Mouse (Mus musculus): Measurements from ENCODE around the gene Tmem116. TPM values are rescaled to one million over a fixed set of nuclear protein-coding genes. Genes with fewer than 3 reads are reported as not detected.
"Not testable (repeated sequence)": the region's sequence is repeated elsewhere in the genome, so short reads cannot be mapped to it uniquely, and the experiment has no call there.

Gene Tmem116
- polyA plus RNA-seq, 1 experiment: 5.0 TPM

DNA sequence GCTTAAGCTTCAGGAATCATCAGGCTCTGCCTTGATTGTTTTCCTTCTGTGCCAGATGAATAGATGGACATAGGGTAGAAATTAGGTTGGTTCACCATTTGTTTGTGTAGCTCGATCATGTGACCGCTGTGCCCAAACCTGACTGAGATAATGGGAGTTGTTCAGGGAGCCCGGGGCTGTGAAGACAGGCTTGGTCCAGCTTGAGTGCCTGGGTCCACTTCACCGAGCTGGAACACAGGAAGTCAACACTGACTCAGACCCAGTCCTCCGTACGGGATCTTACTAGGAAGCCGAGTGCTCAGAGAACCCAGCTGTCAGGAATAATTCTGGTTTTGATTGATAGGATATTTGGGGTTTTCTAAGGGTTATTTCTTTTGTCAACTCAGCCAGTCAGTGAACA lies 22.9 kb downstream of the Tmem116 start:
- H3K4me1 ChIP-seq (replicated peaks; ENCODE audit: control insufficient read depth, insufficient read depth, low read length): no peaks in the 10 kb centered on the region
- WGBS: 90% methylated on average over 7 of the region's 7 CpGs
- no peak for DNase-seq
- no peaks in the 10 kb centered on the region for H3K27me3 ChIP-seq (ENCODE audit: control insufficient read depth, insufficient read depth, low read length)
- TF ChIP-seq POLR2A (IDR thresholded peaks at IDR 0.05; ENCODE audit: control insufficient read depth, extremely low read depth, insufficient read depth, low read length, poor library complexity): no peak
- TF ChIP-seq CTCF (IDR thresholded peaks at IDR 0.05; ENCODE audit: borderline replicate concordance, control insufficient read depth, extremely low read depth, insufficient read depth, low read length, poor library complexity): no peak
- H3K36me3 ChIP-seq (ENCODE audit: control insufficient read depth, insufficient read depth, low read length): no peaks in the 10 kb centered on the region
- no peak overlapping the region for H3K27ac ChIP-seq (ENCODE audit: control insufficient read depth, insufficient read depth, low read length)
- no peak overlapping the region for H3K4me3 ChIP-seq (ENCODE audit: control insufficient read depth, insufficient read depth, low read length)

- WGBS: 100% methylated on average over 1 of the region's 1 CpGs
- no peaks in the 10 kb centered on the region for H3K4me1 ChIP-seq (replicated peaks; ENCODE audit: control insufficient read depth, insufficient read depth, low read length)
- H3K36me3 ChIP-seq (ENCODE audit: control insufficient read depth, insufficient read depth, low read length): no peaks in the 10 kb centered on the region
- H3K27ac ChIP-seq (ENCODE audit: control insufficient read depth, insufficient read depth, low read length): no peak overlapping the region
- TF ChIP-seq CTCF (IDR thresholded peaks at IDR 0.05; ENCODE audit: borderline replicate concordance, control insufficient read depth, extremely low read depth, insufficient read depth, low read length, poor library complexity) (no peak), POLR2A (IDR thresholded peaks at IDR 0.05; ENCODE audit: control insufficient read depth, extremely low read depth, insufficient read depth, low read length, poor library complexity) (no peak)
- H3K27me3 ChIP-seq (ENCODE audit: control insufficient read depth, insufficient read depth, low read length): no peaks in the 10 kb centered on the region
- no peak overlapping the region for H3K4me3 ChIP-seq (ENCODE audit: control insufficient read depth, insufficient read depth, low read length)
- DNase-seq: no peak
These were observed 24.3 kb downstream of the Tmem116 start for GRCm38 (mm10) chr5:121476040-121476439.

- DNase-seq: peak; percentile 38
These were observed 26.0 kb downstream of the Tmem116 start for GRCm38 (mm10) chr5:121477680-121478079.

GRCm38 (mm10) chr5:121484801-121485200 lies 33.1 kb downstream of the Tmem116 start:
- no peak for DNase-seq
- H3K27me3 ChIP-seq (ENCODE audit: control insufficient read depth, insufficient read depth, low read length): no peaks in the 10 kb centered on the region
- TF ChIP-seq CTCF (IDR thresholded peaks at IDR 0.05; ENCODE audit: borderline replicate concordance, control insufficient read depth, extremely low read depth, insufficient read depth, low read length, poor library complexity): no peak
- no peak for TF ChIP-seq POLR2A (IDR thresholded peaks at IDR 0.05; ENCODE audit: control insufficient read depth, extremely low read depth, insufficient read depth, low read length, poor library complexity)
- no peaks in the 10 kb centered on the region for H3K36me3 ChIP-seq (ENCODE audit: control insufficient read depth, insufficient read depth, low read length)
- 90% methylated on average over 5 of the region's 5 CpGs for WGBS
- H3K4me1 ChIP-seq (replicated peaks; ENCODE audit: control insufficient read depth, insufficient read depth, low read length): no peaks in the 10 kb centered on the region
- no peak overlapping the region for H3K4me3 ChIP-seq (ENCODE audit: control insufficient read depth, insufficient read depth, low read length)
- no peak overlapping the region for H3K27ac ChIP-seq (ENCODE audit: control insufficient read depth, insufficient read depth, low read length)

More at GRCm38 (mm10) chr5:121477680-121478079, 26.0 kb downstream of the Tmem116 start:
- Histone ChIP-seq H3K27me3 (ENCODE audit: control insufficient read depth, insufficient read depth, low read length) (no peaks in the 10 kb centered on the region), H3K4me1 (replicated peaks; ENCODE audit: control insufficient read depth, insufficient read depth, low read length) (no peaks in the 10 kb centered on the region), H3K4me3 (ENCODE audit: control insufficient read depth, insufficient read depth, low read length) (no peak overlapping the region), H3K36me3 (ENCODE audit: control insufficient read depth, insufficient read depth, low read length) (no peaks in the 10 kb centered on the region), H3K27ac (ENCODE audit: control insufficient read depth, insufficient read depth, low read length) (no peak overlapping the region)
- 33% methylated on average over 3 of the region's 3 CpGs for WGBS
- TF ChIP-seq POLR2A (IDR thresholded peaks at IDR 0.05; ENCODE audit: control insufficient read depth, extremely low read depth, insufficient read depth, low read length, poor library complexity): no peak
- no peak for TF ChIP-seq CTCF (IDR thresholded peaks at IDR 0.05; ENCODE audit: borderline replicate concordance, control insufficient read depth, extremely low read depth, insufficient read depth, low read length, poor library complexity)

GRCm38 (mm10) chr5:121493305-121493704 lies 41.6 kb downstream of the Tmem116 start:
- Histone ChIP-seq H3K36me3 (ENCODE audit: control insufficient read depth, insufficient read depth, low read length) (no peaks in the 10 kb centered on the region), H3K4me1 (replicated peaks; ENCODE audit: control insufficient read depth, insufficient read depth, low read length) (no peaks in the 10 kb centered on the region), H3K27ac (ENCODE audit: control insufficient read depth, insufficient read depth, low read length) (no peak overlapping the region), H3K27me3 (ENCODE audit: control insufficient read depth, insufficient read depth, low read length) (no peaks in the 10 kb centered on the region), H3K4me3 (ENCODE audit: control insufficient read depth, insufficient read depth, low read length) (no peak overlapping the region)
- TF ChIP-seq CTCF (IDR thresholded peaks at IDR 0.05; ENCODE audit: borderline replicate concordance, control insufficient read depth, extremely low read depth, insufficient read depth, low read length, poor library complexity) (no peak), POLR2A (IDR thresholded peaks at IDR 0.05; ENCODE audit: control insufficient read depth, extremely low read depth, insufficient read depth, low read length, poor library complexity) (no peak)
- 83% methylated on average over 8 of the region's 8 CpGs for WGBS
- no peak for DNase-seq

DNA sequence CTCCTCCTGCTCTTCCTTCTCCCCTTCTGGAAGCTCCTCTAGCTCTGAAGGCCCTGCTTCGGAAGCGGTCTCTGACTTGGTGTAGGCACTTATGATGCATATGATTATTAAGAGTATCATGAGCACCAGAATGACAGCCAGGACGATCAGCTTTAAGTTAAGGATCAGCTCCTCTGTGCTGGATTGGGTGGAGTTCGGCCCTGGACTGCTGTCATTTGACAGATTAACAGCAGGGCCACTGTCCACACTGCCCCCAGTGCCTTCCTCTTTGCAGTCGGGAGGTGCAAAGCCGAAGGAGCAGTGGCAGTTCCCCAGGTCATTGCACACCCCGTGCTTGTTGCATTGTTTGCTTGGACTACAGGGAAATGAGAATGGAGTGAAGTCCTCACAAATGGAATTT lies 49.0 kb downstream of the Tmem116 start:
- H3K27ac ChIP-seq (ENCODE audit: control insufficient read depth, insufficient read depth, low read length): no peak overlapping the region
- no peak overlapping the region for H3K4me3 ChIP-seq (ENCODE audit: control insufficient read depth, insufficient read depth, low read length)
- H3K4me1 ChIP-seq (replicated peaks; ENCODE audit: control insufficient read depth, insufficient read depth, low read length): peaks cover 7% of the 10 kb centered on the region
- H3K36me3 ChIP-seq (ENCODE audit: control insufficient read depth, insufficient read depth, low read length): no peaks in the 10 kb centered on the region
- no peak for DNase-seq
- WGBS: 49% methylated on average over 7 of the region's 7 CpGs
- TF ChIP-seq CTCF (IDR thresholded peaks at IDR 0.05; ENCODE audit: borderline replicate concordance, control insufficient read depth, extremely low read depth, insufficient read depth, low read length, poor library complexity) (no peak), POLR2A (IDR thresholded peaks at IDR 0.05; ENCODE audit: control insufficient read depth, extremely low read depth, insufficient read depth, low read length, poor library complexity) (no peak)
- H3K27me3 ChIP-seq (ENCODE audit: control insufficient read depth, insufficient read depth, low read length): no peaks in the 10 kb centered on the region

DNA sequence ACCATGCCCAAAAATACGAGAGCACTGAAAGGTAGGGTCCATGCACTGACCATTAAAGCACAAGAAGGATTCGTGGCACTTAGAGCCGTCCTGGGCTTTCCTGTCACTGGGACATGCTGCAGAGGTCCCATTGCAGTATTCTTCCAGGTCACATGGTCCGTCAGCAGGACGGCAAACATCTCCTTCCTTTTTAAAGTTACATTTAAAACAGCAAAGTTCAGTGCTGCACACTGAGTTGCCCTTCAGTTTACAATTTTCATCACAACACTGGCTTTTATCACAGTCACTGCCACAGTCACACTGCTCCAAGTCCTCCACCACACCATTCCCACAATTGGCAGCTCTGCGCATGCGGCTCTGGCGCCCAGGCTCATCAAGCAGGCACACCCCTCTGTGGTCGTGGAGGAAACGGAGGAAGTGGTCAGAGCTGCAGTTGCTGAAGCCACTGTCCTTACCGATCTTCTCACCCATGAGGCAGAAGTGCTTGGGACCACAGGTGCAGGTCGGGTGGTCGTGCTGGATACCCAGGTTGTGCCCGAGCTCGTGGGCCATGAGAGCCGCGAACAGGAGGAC lies 49.8 kb downstream of the Tmem116 start:
- not testable (repeated sequence) for H3K27me3 ChIP-seq (ENCODE audit: control insufficient read depth, insufficient read depth, low read length); H3K4me1 ChIP-seq (replicated peaks; ENCODE audit: control insufficient read depth, insufficient read depth, low read length); H3K36me3 ChIP-seq (ENCODE audit: control insufficient read depth, insufficient read depth, low read length); H3K4me3 ChIP-seq (ENCODE audit: control insufficient read depth, insufficient read depth, low read length); H3K27ac ChIP-seq (ENCODE audit: control insufficient read depth, insufficient read depth, low read length)
- WGBS: 12% methylated on average over 10 of the region's 17 CpGs
- DNase-seq: peak; percentile 2

Measured in thymus, adult 2 months (tissue).